Mouse (Mus musculus) erythroblast, embryonic 14.5 days (primary cell): Measurements from ENCODE around the gene Plxna1.

Experiments used
- GATA1 ChIP-seq: IDR thresholded peaks from 2 replicates; pipeline ENCODE4 v1.6.1; 2012; ENCODE audit warnings: low read length, inconsistent platforms, mixed read lengths
- TAL1 ChIP-seq: IDR thresholded peaks from 3 replicates; pipeline ENCODE4 v1.6.1; 2012; ENCODE audit warnings: low read length, inconsistent platforms, mixed read lengths

DNA sequence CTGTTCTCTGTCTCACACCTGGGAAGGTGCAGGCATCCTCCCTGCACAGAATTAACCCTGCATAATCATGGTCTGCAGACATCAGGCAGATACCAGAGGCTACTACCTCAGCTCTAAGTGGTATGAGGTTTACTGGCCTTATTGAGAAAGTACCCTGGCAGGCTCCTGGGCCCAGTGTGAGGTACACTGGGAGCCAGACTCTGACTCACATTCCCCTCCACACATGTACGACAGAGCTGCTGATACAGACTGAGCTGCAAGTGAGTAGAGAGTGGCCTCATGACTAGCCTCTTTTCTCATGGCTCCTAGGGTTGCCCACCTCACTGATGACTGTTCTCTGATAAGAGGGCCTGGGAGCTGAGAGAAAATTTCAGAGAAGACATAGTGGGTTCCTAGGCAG lies 24.5 kb upstream of the Plxna1 start:
- TF ChIP-seq TAL1, result no peak
- TF ChIP-seq GATA1, result no peak
